Mouse (Mus musculus) bone marrow, adult 2 months (tissue): ENCODE measurements around the gene Zc3hav1l. TPM values are rescaled to one million over a fixed set of nuclear protein-coding genes. Genes with fewer than 3 reads are reported as not detected.

Experiments used
- H3K27ac ChIP-seq: fragments of 200-500 bp; 2 replicates; pipeline ENCODE4 v1.5.1; 2012; ENCODE audit warnings: low read depth, mild to moderate bottlenecking, control low read depth, inconsistent platforms, low read length; ENCODE audit not compliant: control insufficient read depth, poor library complexity, insufficient read depth
- H3K4me1 ChIP-seq: fragments of 200-500 bp; 2 replicates; pipeline ENCODE4 v1.6.1; 2011; ENCODE audit warnings: low read length; ENCODE audit not compliant: control insufficient read depth, insufficient read depth
- H3K4me3 ChIP-seq: fragments of 200-500 bp; replicated peaks from 2 replicates; pipeline ENCODE3; 2011; ENCODE audit warnings: mild to moderate bottlenecking, low read depth, low read length, control low read depth; ENCODE audit not compliant: control insufficient read depth
- CTCF ChIP-seq: fragments of 200-500 bp; IDR thresholded peaks from 2 replicates; pipeline ENCODE4 v1.5.1; 2011; ENCODE audit warnings: low read length, control low read depth; ENCODE audit not compliant: control insufficient read depth, insufficient read depth
- POLR2A ChIP-seq: fragments of 200-500 bp; IDR thresholded peaks from 2 replicates; pipeline ENCODE4 v1.6.1; 2011; ENCODE audit warnings: low read depth, mild to moderate bottlenecking, control low read depth, low read length, borderline replicate concordance; ENCODE audit not compliant: control insufficient read depth
- WGBS: fragments of 180-500 bp; shearing (Covaris S2); methylation state at CpG from one replicate; pipeline ENCODE4 v1.1.7; 2018; 5-methylcytosine and 5-hydroxymethylcytosine counted together
- polyA plus RNA-seq: library from polyadenylated mRNA; stranded (reverse); fragments of >200 nt; gene quantifications from 2 replicates; pipeline ENCODE4 v1.2.4, GENCODE M21; 2011; ENCODE audit warnings: low replicate concordance; ENCODE audit not compliant: missing spikeins, insufficient read depth, insufficient read length

The Zc3hav1l gene
- 0.93 and 2.2 TPM in 2 replicates for polyA plus RNA-seq

DNA sequence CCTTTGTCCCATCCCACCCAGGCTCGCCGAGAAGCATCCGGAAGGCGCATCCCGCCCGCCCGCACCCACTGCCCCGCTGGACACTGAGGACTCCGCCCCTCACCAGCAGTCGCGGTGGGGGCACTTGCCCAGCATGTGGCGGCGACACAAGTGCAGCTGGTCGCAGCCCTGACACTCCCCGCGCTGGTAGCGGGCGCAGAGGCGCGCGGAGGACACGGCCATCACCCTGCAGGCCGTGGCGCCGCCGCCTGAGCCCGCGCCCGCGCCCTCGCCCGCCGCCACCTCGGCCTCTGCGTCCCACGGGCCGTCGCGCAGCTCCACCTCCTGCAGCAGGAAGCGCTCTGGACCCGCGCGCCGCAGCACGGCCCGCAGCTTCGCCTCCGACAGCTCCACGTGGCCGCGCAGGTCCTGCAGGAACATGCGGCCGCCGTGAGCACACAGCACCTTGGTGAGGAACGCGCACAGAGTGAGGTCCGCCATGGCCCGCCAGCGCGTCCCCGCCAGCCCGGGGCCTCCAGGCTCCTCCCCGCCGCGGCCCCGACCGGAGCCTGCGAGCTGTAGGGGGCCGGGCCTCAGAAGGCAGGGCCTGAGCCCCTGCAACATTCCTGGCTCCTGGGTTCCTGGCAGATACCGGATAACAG, at the start of gene Zc3hav1l:
Gene Zc3hav1l, minus strand, starts transcription at position 499 of the 641 bp plus-strand sequence.
- peak within 1 kb of the TSS; percentile 77 for H3K4me3 ChIP-seq
- H3K27ac ChIP-seq: peak within 1 kb of the TSS; percentile 29; the same call in 1 of the 2 replicates
- H3K4me1 ChIP-seq: no peaks in the 10 kb centered on the region; the same call in 1 of the 2 replicates
- under 1% methylated on average over 70 of the region's 70 CpGs for WGBS
- TF ChIP-seq CTCF (no peak), POLR2A (no peak)

DNA sequence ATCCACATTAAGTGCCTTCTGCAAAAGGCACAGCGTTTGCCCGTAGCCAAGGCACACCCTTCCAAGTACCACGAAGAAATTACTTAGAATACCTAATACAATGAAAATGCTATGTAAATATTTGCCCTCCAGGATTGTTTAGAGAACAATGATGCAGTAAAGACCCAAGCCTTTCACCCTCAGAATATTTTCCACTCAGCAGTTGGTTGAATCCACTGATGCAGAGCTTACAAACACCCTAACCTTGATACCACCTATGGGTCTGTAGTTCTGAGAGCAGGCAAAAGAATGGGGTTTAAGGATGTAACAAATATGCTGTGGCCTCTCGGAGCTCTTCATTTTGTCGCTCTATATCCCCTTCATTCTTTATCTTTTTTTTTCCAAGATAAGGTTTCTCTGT, 48.8 kb upstream of the Zc3hav1l start:
- WGBS: 77% methylated on average over 5 of the region's 5 CpGs
- Histone ChIP-seq H3K4me1 (peaks cover 8% of the 10 kb centered on the region), H3K27ac (no peak overlapping the region), H3K4me3 (no peak overlapping the region)
- no peak for TF ChIP-seq CTCF
- TF ChIP-seq POLR2A: no peak

DNA sequence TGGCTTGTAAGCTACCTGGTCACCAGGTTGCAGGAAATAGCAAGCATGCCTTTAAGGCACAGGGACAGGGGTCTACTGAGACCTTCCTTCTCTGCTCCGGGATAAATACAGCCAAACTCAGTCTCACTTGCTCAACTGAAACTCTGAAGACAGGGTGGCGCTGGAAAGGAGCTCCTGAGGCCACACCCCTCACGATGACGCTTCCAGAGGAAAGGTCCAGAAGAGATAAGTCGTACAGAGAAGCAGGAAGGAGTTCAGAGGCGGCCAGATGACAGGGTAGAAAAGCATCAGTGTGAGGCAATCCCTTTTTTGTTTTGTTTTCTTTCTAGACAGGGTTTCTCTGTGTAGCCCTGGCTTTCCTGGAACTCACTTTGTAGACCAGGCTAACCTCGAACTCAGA, 46.7 kb upstream of the Zc3hav1l start:
- Histone ChIP-seq H3K4me1 (peaks cover 9% of the 10 kb centered on the region), H3K27ac (peak overlapping the region; percentile 89)
- TF ChIP-seq CTCF (no peak), POLR2A (no peak)

DNA sequence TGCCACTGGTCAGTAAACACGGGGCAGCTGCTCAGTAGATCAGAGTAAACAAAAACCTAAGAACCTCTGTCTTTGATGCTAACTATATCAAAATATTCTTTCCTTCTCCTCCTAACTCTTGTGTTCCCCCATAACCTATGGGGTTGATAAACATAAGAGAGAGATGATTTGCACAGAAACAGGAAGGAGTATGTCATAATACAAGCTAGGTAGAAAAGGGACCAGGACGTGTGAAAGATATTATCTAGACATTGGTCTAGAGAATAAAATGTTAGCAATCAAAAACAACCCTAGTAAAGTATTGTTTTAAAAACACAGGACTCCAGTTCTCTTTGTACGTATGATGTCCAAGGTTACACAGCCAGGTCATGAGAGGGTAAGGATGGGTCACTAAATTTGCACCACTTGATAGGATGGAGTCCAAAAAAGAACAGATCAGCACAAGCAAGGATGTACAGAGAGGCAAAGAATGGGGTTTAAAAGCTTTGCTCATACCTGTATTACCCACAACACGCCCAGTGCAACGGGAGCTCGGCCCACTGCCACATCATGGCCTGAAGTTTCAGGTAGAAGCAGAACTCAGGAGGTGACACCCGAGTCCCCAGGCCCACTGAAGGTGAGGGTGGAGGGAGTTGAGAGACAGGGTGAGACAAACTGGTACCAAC, 45.1 kb upstream of the Zc3hav1l start:
- peaks cover 7% of the 10 kb centered on the region for H3K4me1 ChIP-seq
- H3K4me3 ChIP-seq: no peak overlapping the region
- peak overlapping the region; percentile 55 for H3K27ac ChIP-seq
- WGBS: 61% methylated on average over 7 of the region's 7 CpGs
- TF ChIP-seq POLR2A: no peak
- no peak for TF ChIP-seq CTCF

More for the DNA sequence above, 46.7 kb upstream of the Zc3hav1l start:
- WGBS: 19% methylated on average over 7 of the region's 7 CpGs
- peak overlapping the region; percentile 31 for H3K4me3 ChIP-seq

DNA sequence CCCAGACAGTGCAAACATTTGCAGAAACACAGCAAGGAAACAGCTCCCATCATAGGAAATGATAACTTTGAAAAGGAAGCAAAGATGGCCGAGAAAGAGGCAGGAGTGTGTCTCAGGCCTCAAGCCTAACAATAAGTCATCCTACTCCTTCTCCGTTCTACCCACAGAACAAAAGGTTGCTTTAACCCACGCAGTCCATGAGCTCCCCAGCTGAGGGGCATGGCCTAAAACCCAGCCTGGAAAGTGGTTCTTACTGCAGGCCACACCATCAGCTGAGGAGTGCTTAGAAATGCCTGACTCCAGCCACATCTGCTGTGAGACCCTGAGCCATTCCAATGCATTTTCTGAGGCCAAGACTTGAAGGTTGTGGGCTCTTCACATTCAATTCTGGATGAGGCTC, 44.5 kb upstream of the Zc3hav1l start:
- no peak overlapping the region for H3K4me3 ChIP-seq
- H3K4me1 ChIP-seq: peaks cover 7% of the 10 kb centered on the region
- H3K27ac ChIP-seq: peak overlapping the region; percentile 47
- 34% methylated on average over 3 of the region's 3 CpGs for WGBS
- TF ChIP-seq CTCF: no peak
- TF ChIP-seq POLR2A: no peak

DNA sequence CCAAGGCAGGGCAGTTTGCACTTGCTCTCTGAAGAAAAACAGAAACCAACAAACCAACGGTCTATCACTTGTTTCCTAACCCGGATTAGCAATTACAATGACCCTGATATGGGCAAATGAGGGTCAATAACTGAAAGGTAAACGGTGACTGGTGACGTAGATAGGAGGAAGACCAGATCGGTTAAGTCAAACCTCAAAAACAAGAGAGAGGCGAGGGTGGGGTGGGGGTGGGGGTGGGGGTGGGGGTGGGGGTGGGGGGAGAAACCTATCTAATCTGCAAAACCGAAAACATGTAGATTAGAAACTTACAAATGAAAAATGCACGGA, 43.6 kb upstream of the Zc3hav1l start:
- WGBS: 10% methylated on average over 8 of the region's 8 CpGs
- H3K4me1 ChIP-seq: peaks cover 7% of the 10 kb centered on the region
- peak overlapping the region; percentile 92 for H3K27ac ChIP-seq
- peak overlapping the region; percentile 59 for H3K4me3 ChIP-seq
- TF ChIP-seq POLR2A: no peak
- TF ChIP-seq CTCF: no peak

DNA sequence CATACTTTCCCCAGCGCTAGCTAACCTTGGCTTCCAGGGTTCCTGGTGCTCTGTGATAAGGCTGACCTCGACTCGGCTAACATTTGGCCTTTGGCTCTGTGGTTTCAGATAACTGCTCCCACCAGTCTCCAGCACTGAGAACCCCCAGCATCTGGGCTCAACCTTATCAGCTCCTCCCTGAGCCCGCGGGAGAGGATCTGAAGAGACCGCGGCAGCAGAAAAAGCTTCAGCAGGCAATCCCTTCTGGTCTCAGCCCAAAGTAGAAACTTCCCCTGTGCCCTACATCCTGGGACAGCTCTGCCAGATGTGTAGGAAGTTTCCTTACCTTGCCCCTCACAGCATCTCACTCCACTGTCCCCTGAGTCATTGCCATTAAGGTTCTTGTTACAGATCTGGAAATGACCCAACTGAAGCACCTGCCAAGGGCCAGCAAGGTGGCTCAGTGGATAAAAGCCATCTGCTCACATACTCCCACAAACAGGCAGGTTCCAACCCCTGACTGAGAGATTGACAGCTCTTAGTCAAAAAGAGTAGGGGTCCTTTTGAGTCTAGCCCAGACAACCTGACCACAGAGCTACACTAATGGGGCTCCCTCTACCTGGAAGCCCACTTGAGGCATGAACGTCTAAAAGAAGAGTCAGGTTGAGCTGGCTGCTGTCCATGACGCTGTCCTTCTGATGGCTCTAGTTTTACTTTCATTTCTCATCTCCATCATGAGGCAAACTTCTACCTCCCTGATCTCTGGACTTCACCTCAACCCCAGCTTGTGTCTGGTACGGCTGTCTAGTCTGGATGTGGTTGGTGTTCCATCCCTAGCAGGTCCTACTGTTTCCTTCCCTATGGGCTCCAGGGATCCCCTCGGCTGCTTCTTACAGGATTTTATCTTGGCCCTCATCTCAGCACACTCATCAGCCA, 42.9 kb upstream of the Zc3hav1l start:
- H3K4me3 ChIP-seq: peak overlapping the region; percentile 59
- peak overlapping the region; percentile 92 for H3K27ac ChIP-seq
- peaks cover 7% of the 10 kb centered on the region for H3K4me1 ChIP-seq
- TF ChIP-seq POLR2A (no peak), CTCF (no peak)
- 10% methylated on average over 11 of the region's 11 CpGs for WGBS

DNA sequence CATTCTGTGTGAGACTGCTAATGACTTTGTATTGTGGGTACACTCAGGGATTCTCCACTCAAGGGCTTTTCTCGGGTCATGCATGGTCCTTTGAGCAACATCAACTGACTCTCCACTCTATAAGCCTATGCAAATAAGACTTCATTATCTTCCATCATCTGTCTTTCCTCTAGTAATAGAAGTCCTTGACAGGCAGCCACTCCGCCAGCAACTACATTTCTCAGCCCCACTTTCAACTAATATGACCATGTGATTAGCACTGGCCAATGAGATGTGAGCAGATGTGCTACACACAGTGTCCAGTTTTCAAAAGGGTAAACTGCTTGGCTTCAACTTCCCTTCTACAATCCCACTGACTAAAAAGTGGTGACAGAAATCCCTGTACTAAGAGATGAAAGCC, 40.0 kb upstream of the Zc3hav1l start:
- Histone ChIP-seq H3K4me3 (no peak overlapping the region), H3K4me1 (peaks cover 4% of the 10 kb centered on the region), H3K27ac (no peak overlapping the region)
- WGBS: 70% methylated on average over 2 of the region's 2 CpGs
- TF ChIP-seq POLR2A (no peak), CTCF (no peak)
